Mouse (Mus musculus): ENCODE measurements around the gene Gm12394.
"Not testable (repeated sequence)": the region's sequence is repeated elsewhere in the genome, so short reads cannot be mapped to it uniquely, and the experiment has no call there.

DNA sequence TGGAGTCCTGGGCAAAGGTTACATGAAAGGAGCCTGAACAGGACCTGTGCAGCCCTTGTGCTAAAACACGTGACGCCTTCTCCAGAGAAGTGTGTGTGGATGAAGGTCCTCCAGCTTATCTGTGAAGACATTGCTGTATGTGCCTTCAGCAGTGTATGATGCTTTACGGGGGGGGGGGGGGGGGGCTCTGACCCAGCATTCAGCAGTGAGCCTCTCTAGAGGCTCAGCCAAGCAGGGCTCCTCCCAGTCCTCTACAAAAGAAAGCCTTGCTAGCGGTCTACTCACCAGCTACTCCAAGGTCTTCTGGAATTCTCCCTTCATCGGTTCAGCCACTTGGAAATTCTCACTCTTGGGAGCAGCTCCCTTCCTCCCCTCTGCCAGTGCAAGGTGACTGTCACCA is 6.9 kb upstream of the Gm12394 start:
- not testable (repeated sequence) for TF ChIP-seq CTCF (IDR thresholded peaks at IDR 0.05; ENCODE audit: low read depth, low read length); POLR2A (IDR thresholded peaks at IDR 0.05; ENCODE audit: insufficient read depth, low read length)
